Mouse (Mus musculus) heart, embryonic 14.5 days (tissue): ENCODE measurements around the gene Iqcf6. TPM values are rescaled to one million over a fixed set of nuclear protein-coding genes. Genes with fewer than 3 reads are reported as not detected.

Source experiments
- ATAC-seq: fragments of 200-750 bp; cut with Nextera tagmentation; 2 replicates; pipeline ENCODE4 v1.8.0; 2017; ENCODE audit warnings: low read depth, moderate TSS enrichment; ENCODE audit not compliant: insufficient number of reproducible peaks, insufficient read depth, low FRiP score
- H3K27ac ChIP-seq, 2 experiments: fragments of 200-500 bp in 1 of 2; fragments of 300-500 bp in 1 of 2; sonication (generic) in 1 of 2; replicated peaks in 1 of 2; 2 replicates each; pipeline ENCODE4 v1.5.1; 2012 to 2014; ENCODE audit warnings: low read depth in 2 of 2, low read length in 2 of 2, control low read depth in 1 of 2, mild to moderate bottlenecking in 1 of 2, mixed read lengths in 1 of 2; ENCODE audit not compliant: control insufficient read depth in 1 of 2, insufficient read depth in 1 of 2
- H3K27me3 ChIP-seq: fragments of 300-500 bp; sonication (generic); 2 replicates; pipeline ENCODE4 v1.6.1; 2014; ENCODE audit warnings: mild to moderate bottlenecking, low read length, control low read depth; ENCODE audit not compliant: control insufficient read depth, insufficient read depth
- H3K36me3 ChIP-seq: fragments of 300-500 bp; sonication (generic); 2 replicates; pipeline ENCODE4 v1.6.1; 2014; ENCODE audit warnings: mild to moderate bottlenecking, control low read depth, low read length, mixed read lengths; ENCODE audit not compliant: control insufficient read depth, insufficient read depth
- H3K4me1 ChIP-seq, 2 experiments: fragments of 200-500 bp in 1 of 2; fragments of 300-500 bp in 1 of 2; sonication (generic) in 1 of 2; 2 replicates each; pipeline ENCODE4 v1.6.1; 2012 to 2014; ENCODE audit warnings: low read length in 2 of 2, control low read depth in 1 of 2, mixed read lengths in 1 of 2; ENCODE audit not compliant: control insufficient read depth in 2 of 2, insufficient read depth in 2 of 2
- H3K4me2 ChIP-seq: fragments of 300-500 bp; sonication (generic); 2 replicates; pipeline ENCODE4 v1.6.1; 2014; ENCODE audit warnings: mild to moderate bottlenecking, low read length
- H3K4me3 ChIP-seq, 2 experiments: fragments of 200-500 bp in 1 of 2; fragments of 300-500 bp in 1 of 2; sonication (generic) in 1 of 2; 2 replicates each; pipeline ENCODE4 v1.5.1; 2012 to 2014; ENCODE audit warnings: low read length in 2 of 2, mild to moderate bottlenecking in 2 of 2, control low read depth in 1 of 2, low read depth in 1 of 2, moderate library complexity in 1 of 2; ENCODE audit not compliant: control insufficient read depth in 1 of 2, insufficient read depth in 1 of 2
- H3K9ac ChIP-seq: fragments of 300-500 bp; sonication (generic); 2 replicates; pipeline ENCODE4 v1.6.1; 2014; ENCODE audit warnings: mild to moderate bottlenecking, low read length
- H3K9me3 ChIP-seq: fragments of 300-500 bp; sonication (generic); 2 replicates; pipeline ENCODE4 v1.6.1; 2016; ENCODE audit warnings: low read length, control low read depth; ENCODE audit not compliant: control insufficient read depth
- WGBS: fragments of 180-500 bp; shearing (Covaris S2); extraction: QIAGEN DNeasy Blood & Tissue Kit; methylation state at CpG from one replicate; pipeline ENCODE4 v1.1.7; 2014; 5-methylcytosine and 5-hydroxymethylcytosine counted together
- polyA plus RNA-seq: library from polyadenylated mRNA; unstranded; fragments of >200 nt; fragmentation: Nextera tagmentation; extraction: Ambion mirVana; gene quantifications from 2 replicates; pipeline ENCODE4 v1.2.1, GENCODE M21; 2014

Gene Iqcf6
- polyA plus RNA-seq, 1 experiment from 2014 or later, result not detected

GRCm38 (mm10) chr9:106675480-106675879, 49.1 kb downstream of the Iqcf6 start:
- Histone ChIP-seq H3K27me3 (no peaks in the 10 kb centered on the region), H3K4me3 (no peak overlapping the region), H3K36me3 (peaks cover 65% of the 10 kb centered on the region), H3K4me1 (peaks cover 7 to 12% of the 10 kb centered on the region in 2 experiments; a peak in 3 of 4 replicates), H3K9me3 (no peaks in the 10 kb centered on the region), H3K4me2 (no peak overlapping the region), H3K27ac (no peak overlapping the region), H3K9ac (no peak overlapping the region)
- WGBS, result 0% methylated on average over 1 of the region's 1 CpGs
- no peak for ATAC-seq

GRCm38 (mm10) chr9:106675965-106676364, 49.6 kb downstream of the Iqcf6 start:
- Histone ChIP-seq H3K4me1 (peaks cover 7 to 12% of the 10 kb centered on the region in 2 experiments; a peak in 3 of 4 replicates), H3K36me3 (peaks cover 65% of the 10 kb centered on the region), H3K9ac (no peak overlapping the region), H3K4me3 (no peak overlapping the region), H3K9me3 (no peaks in the 10 kb centered on the region), H3K27ac (no peak overlapping the region), H3K4me2 (no peak overlapping the region), H3K27me3 (no peaks in the 10 kb centered on the region)
- whole genome bisulfite sequencing, result 70% methylated on average over 9 of the region's 9 CpGs
- no peak for ATAC-seq

- 72% methylated on average over 4 of the region's 4 CpGs for WGBS
- H3K27me3 ChIP-seq, result no peaks in the 10 kb centered on the region
- H3K4me3 ChIP-seq, result no peak overlapping the region
- no peak overlapping the region for H3K9ac ChIP-seq
- peaks cover 68% of the 10 kb centered on the region for H3K36me3 ChIP-seq
- no peaks in the 10 kb centered on the region for H3K9me3 ChIP-seq
- H3K4me2 ChIP-seq, result no peak overlapping the region
- H3K27ac ChIP-seq, result no peak overlapping the region
- no peak for ATAC-seq
- H3K4me1 ChIP-seq, result peaks cover 6 to 10% of the 10 kb centered on the region in 2 experiments; a peak in 3 of 4 replicates
Observed at GRCm38 (mm10) chr9:106676571-106676970, 50.2 kb downstream of the Iqcf6 start.

Other genes starting within 250 kb of the Iqcf6 start
- 691 and 781 TPM in 2 replicates for gene Rpl29, start 197.1 kb upstream of the Iqcf6 start, polyA plus RNA-seq
- gene Acy1, start 188.3 kb upstream of the Iqcf6 start, polyA plus RNA-seq, result 22.8 and 24.8 TPM in 2 replicates
- gene Abhd14b, start 179.1 kb upstream of the Iqcf6 start, polyA plus RNA-seq, result 6.6 and 7.1 TPM in 2 replicates
- 55.9 and 57.5 TPM in 2 replicates for gene Abhd14a, start 178.9 kb upstream of the Iqcf6 start, polyA plus RNA-seq
- gene Pcbp4, start 173.3 kb upstream of the Iqcf6 start, polyA plus RNA-seq, result 59.0 and 66.4 TPM in 2 replicates
- 0.30 and 0.46 TPM in 2 replicates for gene Gpr62, start 160.6 kb upstream of the Iqcf6 start, polyA plus RNA-seq
- gene Rrp9, start 150.6 kb upstream of the Iqcf6 start, polyA plus RNA-seq, result 21.8 TPM in 2 replicates
- 1.2 and 1.3 TPM in 2 replicates for gene Parp3, start 149.6 kb upstream of the Iqcf6 start, polyA plus RNA-seq
- not detected in 2 replicates for gene Iqcf1, start 126.6 kb upstream of the Iqcf6 start, polyA plus RNA-seq
- not detected in 2 replicates for gene Iqcf5, start 112.0 kb upstream of the Iqcf6 start, polyA plus RNA-seq
- not detected in 2 replicates for gene Iqcf3, start 65.0 kb upstream of the Iqcf6 start, polyA plus RNA-seq
- gene Iqcf4, start 55.6 kb upstream of the Iqcf6 start, polyA plus RNA-seq, result not detected in 2 replicates
- not detected in 2 replicates for gene Grm2, start 29.5 kb downstream of the Iqcf6 start, polyA plus RNA-seq
- 36.4 and 40.3 TPM in 2 replicates for gene Tex264, start 59.3 kb downstream of the Iqcf6 start, polyA plus RNA-seq
- 2.9 and 3.3 TPM in 2 replicates for gene Rad54l2, start 162.6 kb downstream of the Iqcf6 start, polyA plus RNA-seq
- gene Dcaf1, start 195.3 kb downstream of the Iqcf6 start, polyA plus RNA-seq, result 20.8 and 22.4 TPM in 2 replicates